Mouse (Mus musculus) forebrain, postnatal 0 days (tissue): ENCODE results near the gene Atp6v1g1. TPM values are rescaled to one million over a fixed set of nuclear protein-coding genes. Genes with fewer than 3 reads are reported as not detected.

Experiments
- ATAC-seq: fragments of 200-750 bp; cut with Nextera tagmentation; 2 replicates; pipeline ENCODE4 v1.8.0; 2017; ENCODE audit warnings: mild to moderate bottlenecking, moderate library complexity
- DNase-seq: peaks from one replicate; pipeline ENCODE4 v3.0.0-alpha.2; 2015
- H3K27ac ChIP-seq: fragments of 300-500 bp; sonication (generic); 2 replicates; pipeline ENCODE4 v1.5.1; 2014; ENCODE audit warnings: low read depth, mild to moderate bottlenecking, antibody characterized with exemption, low read length, moderate library complexity, mixed read lengths
- H3K27me3 ChIP-seq: fragments of 300-500 bp; sonication (generic); 2 replicates; pipeline ENCODE4 v1.6.1; 2014; ENCODE audit warnings: mild to moderate bottlenecking, low read length, mixed read lengths; ENCODE audit not compliant: insufficient read depth
- H3K36me3 ChIP-seq: fragments of 300-500 bp; sonication (generic); 2 replicates; pipeline ENCODE4 v1.6.1; 2014; ENCODE audit warnings: mild to moderate bottlenecking, moderate library complexity; ENCODE audit not compliant: insufficient read depth
- H3K4me1 ChIP-seq: fragments of 300-500 bp; sonication (generic); 2 replicates; pipeline ENCODE4 v1.6.1; 2014; ENCODE audit warnings: antibody characterized with exemption; ENCODE audit not compliant: insufficient read depth
- H3K4me2 ChIP-seq: fragments of 300-500 bp; sonication (generic); 2 replicates; pipeline ENCODE4 v1.6.1; 2014; ENCODE audit warnings: low read depth, mild to moderate bottlenecking, moderate library complexity
- H3K4me3 ChIP-seq: fragments of 300-500 bp; sonication (generic); 2 replicates; pipeline ENCODE4 v1.5.1; 2014; ENCODE audit warnings: low read depth, low read length, mixed read lengths
- H3K9ac ChIP-seq: fragments of 300-500 bp; sonication (generic); 2 replicates; pipeline ENCODE4 v1.6.1; 2014; ENCODE audit warnings: mild to moderate bottlenecking
- H3K9me3 ChIP-seq: fragments of 300-500 bp; sonication (generic); 2 replicates; pipeline ENCODE4 v1.6.1; 2016; ENCODE audit warnings: low read length
- CTCF ChIP-seq: sonication (generic); IDR thresholded peaks from 2 replicates; pipeline ENCODE4 v1.5.1; 2016; ENCODE audit warnings: antibody characterized with exemption, control low read depth, low read depth
- WGBS: fragments of 180-500 bp; shearing (Covaris S2); extraction: QIAGEN DNeasy Blood & Tissue Kit; methylation state at CpG from one replicate; pipeline ENCODE4 v1.1.7; 2014; 5-methylcytosine and 5-hydroxymethylcytosine counted together
- polyA plus RNA-seq: library from polyadenylated mRNA; unstranded; fragments of >200 nt; fragmentation: Nextera tagmentation; extraction: Ambion mirVana; gene quantifications from 2 replicates; pipeline ENCODE4 v1.2.1, GENCODE M21; 2015
- total RNA-seq: library from RNA; depleted of rRNA; stranded (reverse); fragments of >200 nt; gene quantifications from 2 replicates; pipeline ENCODE4 v1.2.3, GENCODE M21; 2014

Atp6v1g1 gene
- total and polyA plus RNA-seq, 2 experiments from 2014 or later = 222 to 389 TPM

- 85% methylated on average over 7 of the region's 7 CpGs for WGBS
- Histone ChIP-seq H3K9ac (no peak overlapping the region), H3K4me2 (no peak overlapping the region), H3K9me3 (no peaks in the 10 kb centered on the region), H3K4me3 (no peak overlapping the region), H3K4me1 (no peaks in the 10 kb centered on the region), H3K27me3 (no peaks in the 10 kb centered on the region; the same call in 1 of the 2 replicates), H3K27ac (no peak overlapping the region), H3K36me3 (no peaks in the 10 kb centered on the region)
- TF ChIP-seq CTCF = no peak
- no peak for ATAC-seq
- DNase-seq = no peak
Observed at GRCm38 (mm10) chr4:63561861-63562675, 17.5 kb downstream of the Atp6v1g1 start.

- ATAC-seq (no peak), DNase-seq (no peak)
- WGBS = 87% methylated on average over 4 of the region's 4 CpGs
- Histone ChIP-seq H3K36me3 (no peaks in the 10 kb centered on the region), H3K27ac (no peak overlapping the region), H3K9ac (no peak overlapping the region), H3K4me2 (no peak overlapping the region), H3K4me3 (no peak overlapping the region), H3K9me3 (no peaks in the 10 kb centered on the region), H3K4me1 (no peaks in the 10 kb centered on the region), H3K27me3 (no peaks in the 10 kb centered on the region; the same call in 1 of the 2 replicates)
- TF ChIP-seq CTCF = no peak
Observed at GRCm38 (mm10) chr4:63562742-63563141, 18.2 kb downstream of the Atp6v1g1 start.

- H3K9ac ChIP-seq = no peak overlapping the region
- no peak for TF ChIP-seq CTCF
- no peaks in the 10 kb centered on the region for H3K4me1 ChIP-seq
- no peaks in the 10 kb centered on the region for H3K9me3 ChIP-seq
- DNase-seq (no peak), ATAC-seq (no peak)
- no peak overlapping the region for H3K27ac ChIP-seq
- WGBS = 87% methylated on average over 10 of the region's 10 CpGs
- H3K4me2 ChIP-seq = no peak overlapping the region
- no peak overlapping the region for H3K4me3 ChIP-seq
- H3K36me3 ChIP-seq = no peaks in the 10 kb centered on the region
- H3K27me3 ChIP-seq = no peaks in the 10 kb centered on the region
Observed at GRCm38 (mm10) chr4:63567712-63568390, 23.3 kb downstream of the Atp6v1g1 start.

GRCm38 (mm10) chr4:63569322-63569721, 24.8 kb downstream of the Atp6v1g1 start:
- no peak overlapping the region for H3K4me3 ChIP-seq
- DNase-seq (no peak), ATAC-seq (no peak)
- TF ChIP-seq CTCF = no peak
- no peak overlapping the region for H3K4me2 ChIP-seq
- no peak overlapping the region for H3K9ac ChIP-seq
- no peaks in the 10 kb centered on the region for H3K36me3 ChIP-seq
- no peaks in the 10 kb centered on the region for H3K4me1 ChIP-seq
- no peaks in the 10 kb centered on the region for H3K9me3 ChIP-seq
- no peak overlapping the region for H3K27ac ChIP-seq
- no peaks in the 10 kb centered on the region for H3K27me3 ChIP-seq
- 85% methylated on average over 8 of the region's 8 CpGs for WGBS

- H3K4me2 ChIP-seq = no peak overlapping the region
- no peak overlapping the region for H3K4me3 ChIP-seq
- H3K27ac ChIP-seq = 0 out of 2 replicates have a peak overlapping the region, but pooled peaks have one; percentile 42
- WGBS = 14% methylated on average over 7 of the region's 7 CpGs
- H3K36me3 ChIP-seq = no peaks in the 10 kb centered on the region
- no peaks in the 10 kb centered on the region for H3K9me3 ChIP-seq
- no peaks in the 10 kb centered on the region for H3K4me1 ChIP-seq
- ATAC-seq (peak; percentile 52; the same call in 1 of the 2 replicates), DNase-seq (peak; percentile 26)
- no peak for TF ChIP-seq CTCF
- H3K27me3 ChIP-seq = no peaks in the 10 kb centered on the region
- no peak overlapping the region for H3K9ac ChIP-seq
Observed at GRCm38 (mm10) chr4:63570208-63570781, 25.7 kb downstream of the Atp6v1g1 start.

GRCm38 (mm10) chr4:63572621-63573020, 28.0 kb downstream of the Atp6v1g1 start:
- H3K36me3 ChIP-seq = no peaks in the 10 kb centered on the region
- no peak overlapping the region for H3K27ac ChIP-seq
- no peaks in the 10 kb centered on the region for H3K4me1 ChIP-seq
- ATAC-seq = no peak
- no peak overlapping the region for H3K4me3 ChIP-seq
- H3K9me3 ChIP-seq = no peaks in the 10 kb centered on the region
- 91% methylated on average over 5 of the region's 5 CpGs for WGBS
- no peak for TF ChIP-seq CTCF
- DNase-seq = no peak
- no peaks in the 10 kb centered on the region for H3K27me3 ChIP-seq
- H3K4me2 ChIP-seq = no peak overlapping the region
- H3K9ac ChIP-seq = no peak overlapping the region

- Histone ChIP-seq H3K36me3 (no peaks in the 10 kb centered on the region), H3K4me2 (no peak overlapping the region), H3K27me3 (no peaks in the 10 kb centered on the region), H3K9ac (no peak overlapping the region), H3K27ac (no peak overlapping the region), H3K4me1 (peaks cover 5% of the 10 kb centered on the region; the same call in 1 of the 2 replicates), H3K4me3 (no peak overlapping the region), H3K9me3 (no peaks in the 10 kb centered on the region)
- no peak for TF ChIP-seq CTCF
- peak; percentile 18; the same call in 1 of the 2 replicates for ATAC-seq
- WGBS = 79% methylated on average over 14 of the region's 14 CpGs
- DNase-seq = no peak
Observed at GRCm38 (mm10) chr4:63579649-63580048, 35.1 kb downstream of the Atp6v1g1 start.
